Mouse (Mus musculus) urinary bladder, postnatal 14 days (tissue): ENCODE results near the gene Mbtps2.

Experiments used
- DNase-seq: peaks from one replicate; pipeline ENCODE4 v3.0.0; 2021; ENCODE audit warnings: low spot score

Gene Mbtps2

DNA sequence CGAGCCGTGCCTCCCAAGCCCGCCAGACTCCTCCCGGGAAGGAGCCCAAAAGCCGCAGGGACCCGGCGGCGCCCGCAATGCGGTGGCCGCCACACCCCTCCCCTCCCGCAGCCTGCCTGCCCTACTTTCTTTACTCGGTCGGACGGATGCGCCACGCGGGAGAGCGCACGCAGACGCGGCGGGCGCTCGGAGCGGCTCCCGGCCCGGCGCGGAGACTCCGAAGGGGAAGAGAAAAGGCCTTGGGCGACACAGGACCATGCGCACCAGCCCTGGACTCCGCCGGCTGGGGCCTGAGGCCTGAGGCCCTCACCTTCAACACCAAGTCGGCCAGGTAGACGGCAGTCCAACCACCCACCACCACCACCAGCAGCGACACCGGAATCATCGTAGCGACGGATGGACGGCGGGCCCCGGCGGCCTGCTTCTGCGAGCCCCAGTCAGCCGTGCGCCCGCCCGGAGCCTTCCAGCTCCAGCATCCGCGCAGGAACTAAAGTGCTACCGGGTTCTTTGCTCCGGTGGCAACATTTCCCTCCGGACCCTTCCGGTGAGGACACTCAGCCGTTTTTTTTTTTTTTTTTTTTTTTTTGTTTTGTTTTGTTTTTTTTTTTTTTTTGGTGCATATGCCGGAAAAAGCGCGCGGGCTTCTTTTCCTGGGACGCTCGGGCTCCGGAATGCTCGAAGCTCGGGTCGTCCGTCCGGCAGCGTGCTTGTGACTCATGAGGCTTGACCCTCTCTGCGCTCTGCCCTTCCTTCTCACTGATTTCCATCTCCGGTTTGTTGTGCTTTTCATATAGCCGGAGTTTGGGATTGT, at the start of gene Mbtps2:
Gene Mbtps2 (minus strand): TSS at position 530 of the 811 bp plus-strand sequence.
- DNase-seq: peak; percentile 64

- DNase-seq: no peak
Measured at GRCm38 (mm10) chrX:157646399-157646798, 47.9 kb upstream of the Mbtps2 start.

DNA sequence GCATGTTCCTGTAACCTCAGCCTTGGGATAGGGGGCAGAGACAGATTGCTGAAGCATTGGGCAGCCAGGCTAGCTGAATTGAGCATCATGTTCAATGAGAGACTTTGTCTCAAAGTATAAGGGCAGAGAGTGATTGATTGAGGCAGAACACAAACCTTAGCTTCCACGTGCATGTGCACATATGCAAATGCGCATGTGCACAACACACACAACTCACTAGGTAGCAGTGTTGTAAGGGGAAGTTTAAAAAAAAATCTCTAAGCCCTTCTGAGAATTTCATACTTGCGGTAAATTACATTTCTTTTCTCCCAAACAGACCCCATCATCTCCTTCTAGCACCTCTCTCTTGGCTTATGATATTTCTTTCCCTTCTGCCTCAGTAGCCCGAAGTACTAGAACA, 46.2 kb upstream of the Mbtps2 start:
- no peak for DNase-seq

GRCm38 (mm10) chrX:157644300-157644699, 45.8 kb upstream of the Mbtps2 start:
- peak; percentile 42 for DNase-seq

DNA sequence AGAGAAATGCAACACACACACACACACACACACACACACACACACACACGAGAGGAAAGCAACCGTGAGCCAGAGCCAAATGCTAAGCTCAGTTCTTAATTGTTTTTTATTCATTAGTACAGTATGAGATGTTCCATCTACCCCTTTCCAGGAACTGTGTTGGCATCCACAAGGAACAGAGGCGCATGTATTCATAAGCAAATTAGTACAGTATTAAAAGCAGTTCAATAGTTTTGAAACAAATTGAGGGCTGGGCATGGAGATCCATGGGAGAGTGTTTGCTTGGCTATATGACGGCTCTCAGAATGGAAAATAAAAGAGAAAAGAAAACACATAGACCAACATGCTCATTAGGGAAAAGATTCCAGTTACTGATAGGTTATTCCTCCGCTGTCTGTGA, 44.3 kb upstream of the Mbtps2 start:
- DNase-seq: no peak

GRCm38 (mm10) chrX:157637253-157637652, 38.7 kb upstream of the Mbtps2 start:
- no peak for DNase-seq

DNA sequence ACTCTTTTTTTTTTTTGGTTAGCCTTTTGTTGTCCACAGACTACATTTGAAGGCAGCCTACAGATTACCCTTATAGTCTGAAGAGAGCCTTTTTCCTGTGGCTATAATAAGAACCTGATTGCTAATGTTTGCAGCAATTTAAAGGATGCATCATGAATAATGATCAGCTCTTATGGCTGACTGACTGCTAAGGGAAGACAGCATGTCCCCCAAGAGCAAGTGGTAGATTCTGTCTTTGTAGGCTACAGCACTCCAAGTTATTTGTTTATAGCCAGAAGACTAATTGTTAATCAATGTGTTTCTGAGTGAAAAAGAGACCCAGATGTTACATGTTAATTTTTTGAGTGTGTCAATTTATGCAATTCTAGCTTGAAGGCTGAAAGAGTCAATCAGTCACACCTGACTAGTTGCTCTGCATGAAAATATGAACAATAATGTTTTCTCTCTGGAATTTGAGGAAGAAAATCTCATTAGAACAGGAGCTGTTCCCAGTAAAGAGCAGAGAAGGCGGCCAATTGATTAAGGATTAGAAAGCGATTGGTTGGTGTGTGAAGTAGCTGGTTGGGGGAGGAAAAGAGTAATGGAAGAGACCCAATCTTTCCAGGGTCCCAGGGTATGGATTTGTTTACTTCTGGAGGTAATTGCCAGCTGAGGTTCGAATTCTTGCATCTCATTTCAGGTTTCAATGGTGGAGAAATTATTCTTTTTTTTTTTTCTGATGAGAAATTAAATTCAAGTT, 35.3 kb upstream of the Mbtps2 start:
- DNase-seq: no peak

GRCm38 (mm10) chrX:157630341-157630740, 31.8 kb upstream of the Mbtps2 start:
- no peak for DNase-seq

DNA sequence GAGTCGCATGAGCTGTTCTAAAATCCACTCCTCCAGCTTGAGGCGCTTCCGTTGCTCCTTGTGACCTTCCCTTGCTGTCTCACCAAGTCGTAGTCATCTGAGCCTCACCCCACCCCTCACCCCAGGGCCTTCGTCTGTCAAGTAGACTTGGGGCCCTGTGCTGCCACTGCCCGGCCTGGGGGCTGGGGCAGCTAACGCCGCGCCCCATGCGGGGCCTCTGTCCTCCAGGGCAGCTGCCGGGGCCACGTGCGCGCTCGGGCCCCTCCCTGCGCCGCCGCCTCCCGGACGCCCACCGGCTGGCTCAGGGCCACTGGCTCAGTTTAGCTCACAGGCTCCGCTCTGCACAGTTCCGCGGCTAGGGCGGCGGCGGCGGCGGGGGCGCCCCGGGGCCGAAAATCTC, 14.4 kb upstream of the Mbtps2 start:
- no peak for DNase-seq

DNA sequence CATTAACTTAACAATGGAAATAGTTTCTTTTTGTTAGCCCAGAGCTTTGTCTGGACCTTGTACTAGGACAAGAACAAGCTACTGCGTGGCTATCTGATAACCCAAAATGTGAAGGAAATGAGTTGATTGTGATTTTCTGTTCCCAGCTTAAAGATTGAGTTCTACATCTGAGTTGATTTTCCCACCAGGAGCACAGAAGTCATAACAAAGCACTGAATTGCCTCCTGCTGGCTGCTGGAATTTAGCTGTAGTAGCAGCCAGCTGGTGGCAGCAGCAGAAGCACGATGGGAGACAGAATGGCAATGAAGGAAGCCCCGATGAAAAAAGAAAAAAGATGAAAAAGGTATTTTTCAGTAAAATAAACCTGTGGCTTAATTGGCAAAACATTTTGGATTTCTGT, 2.9 kb upstream of the Mbtps2 start:
- no peak for DNase-seq

DNA sequence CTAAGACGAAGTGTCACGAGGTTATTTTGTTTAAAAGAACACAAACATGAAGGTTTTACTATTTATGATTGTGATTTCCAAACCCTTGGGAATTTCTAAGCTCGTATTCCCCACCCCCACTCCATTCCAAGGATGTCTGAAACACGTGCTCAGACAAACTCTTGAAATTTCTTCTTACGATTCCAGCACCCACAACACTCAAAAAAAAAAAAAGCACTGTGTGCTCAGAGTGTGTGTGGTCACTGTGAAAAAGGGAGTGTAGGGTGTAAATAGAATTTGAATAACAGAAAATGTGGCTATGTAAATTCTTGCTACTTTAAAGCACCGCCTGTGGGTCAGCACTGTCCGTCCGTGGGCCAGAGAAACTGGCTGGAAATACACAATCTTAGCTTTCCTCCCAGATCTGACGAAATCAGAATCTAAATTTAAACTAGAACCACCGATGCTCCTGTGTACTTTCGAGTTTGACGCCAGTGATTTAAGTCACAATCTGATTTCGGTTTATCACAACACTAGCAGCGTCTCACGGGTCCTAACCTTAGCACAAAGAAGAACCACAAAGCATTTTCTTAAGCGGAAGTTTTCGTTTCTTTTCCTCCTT, 830 bp downstream of the Mbtps2 start:
- DNase-seq: no peak

- DNase-seq: no peak
Measured at GRCm38 (mm10) chrX:157596802-157597201, 1.7 kb downstream of the Mbtps2 start.

- DNase-seq: no peak
Measured at GRCm38 (mm10) chrX:157595927-157596326, 2.6 kb downstream of the Mbtps2 start.

DNA sequence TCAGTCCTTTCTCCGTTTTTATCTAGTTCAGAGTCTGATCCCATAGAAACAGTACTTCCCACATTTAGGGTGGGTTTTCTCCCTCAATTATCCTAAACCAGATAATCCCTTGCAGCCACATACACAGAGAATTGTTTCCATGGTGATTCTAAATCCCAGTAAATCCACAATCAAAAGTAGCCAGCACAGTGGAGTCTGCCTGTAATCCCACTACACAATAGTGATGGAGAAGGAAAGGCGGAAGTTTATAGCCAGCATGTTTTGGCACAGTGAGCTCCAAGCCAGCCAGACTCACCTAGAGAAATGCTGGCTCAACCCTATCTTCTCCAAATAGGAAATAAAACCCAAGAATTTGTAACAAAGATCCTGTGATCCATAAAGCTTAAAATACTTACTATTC, 3.9 kb downstream of the Mbtps2 start:
- DNase-seq: no peak

- no peak for DNase-seq
Measured at GRCm38 (mm10) chrX:157587001-157587400, 11.5 kb downstream of the Mbtps2 start.

- DNase-seq: no peak
Measured at GRCm38 (mm10) chrX:157586397-157586796, 12.1 kb downstream of the Mbtps2 start.

GRCm38 (mm10) chrX:157579108-157579614, 19.4 kb downstream of the Mbtps2 start:
- DNase-seq: no peak

GRCm38 (mm10) chrX:157574683-157575082, 23.8 kb downstream of the Mbtps2 start:
- no peak for DNase-seq

- DNase-seq: no peak
Measured at GRCm38 (mm10) chrX:157568840-157569239, 29.7 kb downstream of the Mbtps2 start, which contains the start of gene Yy2. Gene Yy2, minus strand, starts transcription at chrX:157568985.

DNA sequence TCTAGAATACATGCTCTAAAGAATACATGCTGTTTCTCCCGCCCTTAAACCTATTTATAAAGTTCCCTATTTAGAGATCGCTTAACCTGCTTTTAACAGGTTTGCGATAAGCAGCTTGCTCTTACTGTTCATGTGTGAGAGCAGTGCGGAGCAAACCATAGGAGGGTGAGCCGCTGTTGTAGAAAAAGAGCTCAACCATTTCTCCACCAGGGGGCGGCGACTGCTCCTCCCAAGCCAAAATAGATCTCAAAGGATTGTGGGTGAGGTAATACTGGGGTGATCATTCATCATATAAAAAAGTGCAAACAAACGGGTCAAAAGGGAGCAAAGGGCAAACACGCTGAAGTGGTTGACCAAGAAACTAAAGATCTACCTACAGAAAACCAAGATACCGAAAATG, 34.7 kb downstream of the Mbtps2 start:
- no peak for DNase-seq

DNA sequence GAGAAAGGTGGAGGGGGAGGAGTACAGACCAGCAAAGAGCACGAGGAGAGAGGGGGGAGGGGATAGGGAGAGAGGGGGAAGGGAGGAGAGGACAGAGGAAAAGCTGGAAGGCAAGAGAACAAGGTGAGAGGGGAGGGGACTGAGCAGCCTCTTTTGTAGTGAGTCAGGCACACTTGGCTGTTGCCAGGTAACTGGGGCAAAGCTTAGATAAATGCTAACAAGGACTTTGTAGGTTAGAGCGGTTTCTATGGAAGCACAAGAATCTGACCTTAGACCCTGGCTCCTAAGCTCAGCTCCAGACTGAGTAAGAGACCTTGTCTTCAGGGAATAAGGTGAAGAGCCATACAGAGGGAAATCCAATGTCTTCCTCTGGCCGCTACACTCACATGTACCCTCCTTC, 51.4 kb downstream of the Mbtps2 start:
- no peak for DNase-seq

GRCm38 (mm10) chrX:157506400-157506799, 92.1 kb downstream of the Mbtps2 start:
- DNase-seq: no peak

GRCm38 (mm10) chrX:157504506-157504905, 94.0 kb downstream of the Mbtps2 start:
- DNase-seq: no peak
